Mouse (Mus musculus): ENCODE measurements around the gene Cds1. TPM values are rescaled to one million over a fixed set of nuclear protein-coding genes. Genes with fewer than 3 reads are reported as not detected.

The Cds1 gene
- polyA plus RNA-seq, 1 experiment from 2014 or later = 32.4 TPM

GRCm38 (mm10) chr5:101737341-101737740 lies 27.6 kb upstream of the Cds1 start:
- DNase-seq (ENCODE audit: low spot score) = no peak
- H3K4me1 ChIP-seq (ENCODE audit: insufficient read depth, low read depth, low read length) = no peaks in the 10 kb centered on the region
- no peak overlapping the region for H3K4me2 ChIP-seq (replicated peaks; ENCODE audit: low read depth, low read length)
- no peak overlapping the region for H3K4me3 ChIP-seq (ENCODE audit: low read depth, low read length)
- H3K36me3 ChIP-seq (ENCODE audit: insufficient read depth, low read length) = no peaks in the 10 kb centered on the region
- no peak overlapping the region for H3K27ac ChIP-seq (ENCODE audit: low read length)
- no peaks in the 10 kb centered on the region for H3K9me3 ChIP-seq (ENCODE audit: low read length)
- WGBS = 58% methylated on average over 3 of the region's 3 CpGs
- no peaks in the 10 kb centered on the region for H3K27me3 ChIP-seq (replicated peaks; ENCODE audit: insufficient read depth, low read length)
- TF ChIP-seq CTCF (IDR thresholded peaks at IDR 0.05) = no peak
- TF ChIP-seq EP300 (IDR thresholded peaks at IDR 0.05) = no peak
- H3K9ac ChIP-seq (replicated peaks; ENCODE audit: low read depth) = no peak overlapping the region
- no peak for ATAC-seq

- Histone ChIP-seq H3K4me3 (ENCODE audit: low read depth, low read length) (no peak overlapping the region), H3K4me2 (replicated peaks; ENCODE audit: low read depth, low read length) (no peak overlapping the region), H3K27me3 (replicated peaks; ENCODE audit: insufficient read depth, low read length) (no peaks in the 10 kb centered on the region), H3K27ac (ENCODE audit: low read length) (no peak overlapping the region), H3K9me3 (ENCODE audit: low read length) (no peaks in the 10 kb centered on the region), H3K9ac (replicated peaks; ENCODE audit: low read depth) (no peak overlapping the region), H3K4me1 (ENCODE audit: insufficient read depth, low read depth, low read length) (no peaks in the 10 kb centered on the region), H3K36me3 (ENCODE audit: insufficient read depth, low read length) (no peaks in the 10 kb centered on the region)
- no peak for ATAC-seq
- TF ChIP-seq CTCF (IDR thresholded peaks at IDR 0.05) (no peak), EP300 (IDR thresholded peaks at IDR 0.05) (no peak)
- DNase-seq (ENCODE audit: low spot score) = no peak
- 76% methylated on average over 16 of the region's 16 CpGs for WGBS
Measured at GRCm38 (mm10) chr5:101740471-101741223, 24.3 kb upstream of the Cds1 start.

GRCm38 (mm10) chr5:101741224-101741591 lies 23.7 kb upstream of the Cds1 start:
- ATAC-seq (no peak), DNase-seq (ENCODE audit: low spot score) (no peak)
- Histone ChIP-seq H3K27ac (ENCODE audit: low read length) (no peak overlapping the region), H3K4me3 (ENCODE audit: low read depth, low read length) (no peak overlapping the region), H3K4me2 (replicated peaks; ENCODE audit: low read depth, low read length) (no peak overlapping the region), H3K9ac (replicated peaks; ENCODE audit: low read depth) (no peak overlapping the region), H3K27me3 (replicated peaks; ENCODE audit: insufficient read depth, low read length) (no peaks in the 10 kb centered on the region), H3K9me3 (ENCODE audit: low read length) (no peaks in the 10 kb centered on the region), H3K4me1 (ENCODE audit: insufficient read depth, low read depth, low read length) (no peaks in the 10 kb centered on the region), H3K36me3 (ENCODE audit: insufficient read depth, low read length) (no peaks in the 10 kb centered on the region)
- 93% methylated on average over 4 of the region's 4 CpGs for WGBS
- TF ChIP-seq EP300 (IDR thresholded peaks at IDR 0.05) = no peak
- TF ChIP-seq CTCF (IDR thresholded peaks at IDR 0.05) = no peak

- Histone ChIP-seq H3K27me3 (replicated peaks; ENCODE audit: insufficient read depth, low read length) (no peaks in the 10 kb centered on the region), H3K27ac (ENCODE audit: low read length) (no peak overlapping the region), H3K4me2 (replicated peaks; ENCODE audit: low read depth, low read length) (no peak overlapping the region), H3K4me3 (ENCODE audit: low read depth, low read length) (no peak overlapping the region), H3K9me3 (ENCODE audit: low read length) (no peaks in the 10 kb centered on the region), H3K4me1 (ENCODE audit: insufficient read depth, low read depth, low read length) (no peaks in the 10 kb centered on the region), H3K9ac (replicated peaks; ENCODE audit: low read depth) (no peak overlapping the region), H3K36me3 (ENCODE audit: insufficient read depth, low read length) (no peaks in the 10 kb centered on the region)
- ATAC-seq (peak; percentile 93), DNase-seq (ENCODE audit: low spot score) (peak; percentile 92)
- WGBS = 31% methylated on average over 2 of the region's 2 CpGs
- TF ChIP-seq CTCF (IDR thresholded peaks at IDR 0.05) = no peak
- peak; percentile 55 for TF ChIP-seq EP300 (IDR thresholded peaks at IDR 0.05)
Measured at GRCm38 (mm10) chr5:101742014-101742413, 22.9 kb upstream of the Cds1 start.

DNA sequence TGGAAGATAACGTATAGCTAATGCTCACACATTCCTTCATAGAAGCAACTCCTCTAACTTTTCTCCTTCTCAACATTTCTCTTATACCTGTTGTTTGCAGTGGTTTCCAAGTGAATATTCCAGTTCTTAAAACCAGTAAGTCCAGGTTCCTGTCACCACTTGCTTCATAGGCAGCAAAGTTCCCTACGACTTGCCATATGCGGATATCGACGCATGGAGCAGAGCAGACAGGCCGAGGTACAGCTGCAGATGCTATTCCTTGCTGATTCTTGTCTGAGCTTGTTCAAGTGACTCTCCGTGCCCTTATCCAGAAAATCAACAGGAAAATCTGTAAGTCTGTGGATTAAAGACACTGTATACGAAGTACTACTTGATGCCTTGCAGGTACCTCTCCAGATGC lies 22.5 kb upstream of the Cds1 start:
- TF ChIP-seq CTCF (IDR thresholded peaks at IDR 0.05) (no peak), EP300 (IDR thresholded peaks at IDR 0.05) (no peak)
- peak; percentile 16; the same call in 1 of the 2 replicates for ATAC-seq

DNA sequence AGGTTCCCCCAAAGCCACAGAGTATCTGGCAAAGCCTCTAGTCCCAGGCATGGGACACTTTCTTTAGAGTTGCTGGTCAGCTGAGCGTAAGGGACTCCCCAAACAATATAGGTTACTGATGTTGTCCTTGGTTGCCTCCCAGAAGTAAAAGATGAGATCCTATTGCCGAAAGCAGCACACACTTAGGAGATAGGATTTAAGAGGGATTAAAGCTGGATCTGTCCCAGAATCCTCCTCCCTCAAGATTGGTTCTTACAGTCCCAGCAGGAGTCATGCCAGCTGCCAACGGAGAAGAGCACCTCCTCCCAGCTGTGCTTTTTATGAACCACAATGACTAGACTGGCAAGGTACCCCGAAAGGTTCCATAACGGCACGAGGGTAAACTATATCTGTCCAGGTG lies 20.0 kb upstream of the Cds1 start:
- no peaks in the 10 kb centered on the region for H3K27me3 ChIP-seq (replicated peaks; ENCODE audit: insufficient read depth, low read length)
- ATAC-seq = no peak
- H3K4me1 ChIP-seq (ENCODE audit: insufficient read depth, low read depth, low read length) = no peaks in the 10 kb centered on the region
- TF ChIP-seq CTCF (IDR thresholded peaks at IDR 0.05) (no peak), EP300 (IDR thresholded peaks at IDR 0.05) (no peak)
- DNase-seq (ENCODE audit: low spot score) = no peak
- H3K27ac ChIP-seq (ENCODE audit: low read length) = no peak overlapping the region
- H3K36me3 ChIP-seq (ENCODE audit: insufficient read depth, low read length) = no peaks in the 10 kb centered on the region
- no peaks in the 10 kb centered on the region for H3K9me3 ChIP-seq (ENCODE audit: low read length)
- H3K9ac ChIP-seq (replicated peaks; ENCODE audit: low read depth) = no peak overlapping the region
- H3K4me3 ChIP-seq (ENCODE audit: low read depth, low read length) = no peak overlapping the region
- no peak overlapping the region for H3K4me2 ChIP-seq (replicated peaks; ENCODE audit: low read depth, low read length)
- 80% methylated on average over 6 of the region's 6 CpGs for WGBS

More for the DNA sequence above, 22.5 kb upstream of the Cds1 start:
- Histone ChIP-seq H3K4me2 (replicated peaks; ENCODE audit: low read depth, low read length) (no peak overlapping the region), H3K9me3 (ENCODE audit: low read length) (no peaks in the 10 kb centered on the region), H3K9ac (replicated peaks; ENCODE audit: low read depth) (no peak overlapping the region), H3K4me3 (ENCODE audit: low read depth, low read length) (no peak overlapping the region), H3K4me1 (ENCODE audit: insufficient read depth, low read depth, low read length) (no peaks in the 10 kb centered on the region), H3K27me3 (replicated peaks; ENCODE audit: insufficient read depth, low read length) (no peaks in the 10 kb centered on the region), H3K36me3 (ENCODE audit: insufficient read depth, low read length) (no peaks in the 10 kb centered on the region), H3K27ac (ENCODE audit: low read length) (no peak overlapping the region)
- no peak for DNase-seq (ENCODE audit: low spot score)
- 81% methylated on average over 8 of the region's 8 CpGs for WGBS

Measured in lung, postnatal 0 days (tissue).